Mouse (Mus musculus): ENCODE data around the gene BC067074. TPM values are rescaled to one million over a fixed set of nuclear protein-coding genes. Genes with fewer than 3 reads are reported as not detected.

Gene BC067074
- polyA plus RNA-seq, 1 experiment: 0.17 TPM

DNA sequence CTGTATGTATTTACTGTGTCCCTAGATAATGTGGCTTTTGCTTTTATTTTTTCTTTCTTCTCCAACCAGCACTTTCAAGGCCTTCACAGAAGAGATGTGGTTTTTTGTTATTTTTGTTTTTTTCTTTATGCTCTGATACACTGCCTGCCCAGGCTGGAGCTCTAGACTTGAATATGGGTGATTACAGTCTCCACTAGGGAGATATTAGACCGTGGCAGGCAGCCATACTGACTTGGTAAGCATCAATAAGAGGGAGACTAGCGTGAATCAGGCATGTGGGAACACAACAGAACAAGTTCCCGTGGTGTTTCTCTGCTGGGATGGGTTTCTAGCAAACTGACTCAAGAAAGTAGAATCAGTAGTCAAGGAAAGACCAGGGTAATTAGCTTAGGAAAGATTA lies 125.7 kb downstream of the BC067074 start:
- no peak for DNase-seq (ENCODE audit: low read depth, low spot score)
- 73% methylated on average over 3 of the region's 3 CpGs for WGBS

DNA sequence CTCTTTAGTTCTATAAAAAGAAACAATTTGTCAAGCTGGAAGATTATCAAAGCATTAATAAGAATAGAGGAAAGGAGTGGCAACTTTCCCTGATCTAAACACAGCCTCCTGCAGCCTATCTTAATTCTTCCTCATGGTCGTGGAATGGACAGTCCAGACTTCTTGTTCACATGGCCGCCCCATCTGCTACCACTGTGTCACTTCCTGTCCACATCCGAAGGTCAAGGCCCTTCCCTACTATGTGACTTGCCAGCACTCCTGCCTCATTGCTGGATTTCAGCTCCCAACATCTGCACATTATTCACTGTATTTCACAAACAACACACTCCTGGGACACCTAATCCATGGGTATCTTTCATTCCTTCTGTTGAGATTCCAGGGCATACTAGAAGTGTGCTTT lies 128.5 kb downstream of the BC067074 start:
- DNase-seq (ENCODE audit: low read depth, low spot score): no peak
- 51% methylated on average over 3 of the region's 3 CpGs for WGBS

DNA sequence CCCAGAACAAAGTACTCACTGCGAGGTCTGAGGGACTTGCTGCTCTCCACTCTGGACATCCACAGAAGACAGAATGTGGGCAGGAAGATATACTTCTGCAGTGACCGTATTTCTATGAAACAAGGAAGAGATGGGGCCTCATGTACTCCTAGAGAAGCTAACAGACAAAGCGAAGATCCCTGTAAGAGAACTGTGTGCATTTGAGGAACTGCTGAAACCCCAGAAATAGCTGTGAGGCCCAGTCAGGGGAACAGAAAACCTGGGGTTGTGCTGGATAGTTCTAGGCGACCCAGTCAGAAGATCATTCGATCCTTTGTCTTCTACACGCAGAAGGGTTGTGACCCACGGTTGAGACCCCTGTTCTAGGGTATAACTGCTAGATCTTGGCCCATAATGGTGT lies 130.9 kb downstream of the BC067074 start:
- no peak for DNase-seq (ENCODE audit: low read depth, low spot score)
- WGBS: 80% methylated on average over 7 of the region's 7 CpGs

DNA sequence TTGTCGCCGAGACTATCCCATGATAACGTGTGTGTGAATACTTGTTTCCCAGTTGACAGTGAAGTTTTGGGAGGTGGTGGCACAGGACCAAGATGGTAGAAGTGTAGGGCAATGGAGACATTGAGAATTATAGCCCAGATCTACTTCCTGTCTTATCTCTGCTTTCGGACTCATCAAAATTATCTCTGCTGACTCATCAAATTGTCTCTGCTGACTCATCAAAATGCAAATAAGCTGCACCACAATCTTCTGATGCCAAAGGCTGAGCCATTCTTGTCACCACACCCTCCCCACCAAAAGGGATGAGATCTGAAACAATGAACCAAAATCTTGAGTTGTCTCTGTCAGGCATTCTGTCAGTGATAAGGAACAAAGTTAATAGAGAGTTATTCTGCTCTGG lies 132.9 kb downstream of the BC067074 start:
- no peak for DNase-seq (ENCODE audit: low read depth, low spot score)

More for the DNA sequence above, 132.9 kb downstream of the BC067074 start:
- 91% methylated on average over 4 of the region's 4 CpGs for WGBS

Other genes with a start within 250 kb of the BC067074 start
- 2.4 and 2.7 TPM in 2 replicates for gene Gpx8, start 246.7 kb upstream of the BC067074 start, polyA plus RNA-seq (2012; rRNA removed)
- gene Gzma, start 192.2 kb upstream of the BC067074 start, polyA plus RNA-seq (2012; rRNA removed): 19.4 and 36.9 TPM in 2 replicates
- gene Esm1, start 83.5 kb upstream of the BC067074 start, polyA plus RNA-seq (2012; rRNA removed): 2.0 and 2.5 TPM in 2 replicates
- 0.44 and 0.57 TPM in 2 replicates for gene Gzmk, start 67.3 kb upstream of the BC067074 start, polyA plus RNA-seq (2012; rRNA removed)

All from large intestine, adult 2 months (tissue).